Mouse (Mus musculus): ENCODE results near the gene Lrrc18. TPM values are rescaled to one million over a fixed set of nuclear protein-coding genes. Genes with fewer than 3 reads are reported as not detected.

The Lrrc18 gene
- 1 to 10 TPM; 1.0 to 1.7 (median 1.3) TPM for total RNA-seq (2022)

GRCm38 (mm10) chr14:32991082-32991481 lies at the start of gene Lrrc18:
TSS of gene Lrrc18 (plus strand) at chr14:32991382.
- no peak for DNase-seq

DNA sequence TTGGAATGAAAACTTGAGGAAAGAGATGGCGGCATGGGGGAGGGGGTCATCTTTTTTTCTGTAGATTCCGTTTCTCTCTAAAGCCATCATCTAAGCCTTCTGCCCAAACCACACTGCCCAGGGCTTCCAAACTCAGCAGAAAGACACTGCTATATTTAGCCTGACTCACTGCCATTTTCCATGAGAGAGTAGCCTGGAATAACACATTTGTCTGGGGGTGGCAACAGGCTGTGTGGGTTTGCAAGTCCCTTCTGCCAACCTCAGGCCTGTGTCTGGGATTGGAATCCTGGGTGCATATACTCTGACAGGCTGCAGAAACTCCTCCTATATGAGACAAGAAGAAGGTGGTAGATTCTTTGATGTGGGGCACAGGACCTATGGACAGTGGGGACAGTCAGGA lies 43.7 kb upstream of the Lrrc18 start:
- DNase-seq: no peak

- no peak for DNase-seq
Observed at GRCm38 (mm10) chr14:32950312-32951301, 40.6 kb upstream of the Lrrc18 start.

DNA sequence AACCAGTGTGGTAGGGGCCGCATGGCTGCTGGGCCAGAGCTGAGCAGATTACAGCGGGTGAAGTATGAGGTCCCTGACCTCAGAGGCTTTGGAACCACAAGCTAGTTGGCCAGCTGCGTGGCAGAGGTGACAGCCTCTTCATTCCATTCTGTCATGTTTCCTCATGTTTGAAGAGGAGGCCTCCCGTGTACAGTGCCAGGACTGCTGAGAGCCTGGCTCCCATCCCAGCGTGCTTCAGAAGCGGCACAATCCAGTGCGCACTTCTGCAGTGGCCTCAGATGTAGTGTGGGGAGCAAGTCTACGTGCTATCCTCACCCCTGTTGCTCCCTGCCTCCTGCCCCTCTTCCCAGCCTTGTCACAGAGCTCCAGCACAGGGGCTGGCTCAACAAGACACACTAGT lies 34.7 kb upstream of the Lrrc18 start:
- no peak for DNase-seq

DNA sequence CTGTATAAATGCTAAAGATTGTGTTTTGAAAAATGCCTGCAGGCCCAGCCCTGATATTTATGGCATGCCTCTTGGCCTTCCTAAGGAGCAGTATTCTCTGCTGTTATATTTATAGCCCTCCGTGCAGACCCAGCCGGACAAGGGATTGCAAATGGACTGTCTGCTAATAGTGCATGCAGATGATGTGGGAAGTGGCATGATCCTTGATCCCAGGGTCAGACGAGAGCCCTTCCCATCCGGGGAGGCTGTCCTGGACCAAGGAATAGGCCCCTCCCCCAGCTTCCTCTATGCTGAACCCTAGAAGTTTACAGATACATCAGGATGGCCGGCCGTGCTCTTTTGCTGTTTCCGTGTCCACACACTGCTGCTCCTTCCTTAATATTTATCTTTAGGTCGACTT lies 32.5 kb upstream of the Lrrc18 start:
- DNase-seq: no peak

DNA sequence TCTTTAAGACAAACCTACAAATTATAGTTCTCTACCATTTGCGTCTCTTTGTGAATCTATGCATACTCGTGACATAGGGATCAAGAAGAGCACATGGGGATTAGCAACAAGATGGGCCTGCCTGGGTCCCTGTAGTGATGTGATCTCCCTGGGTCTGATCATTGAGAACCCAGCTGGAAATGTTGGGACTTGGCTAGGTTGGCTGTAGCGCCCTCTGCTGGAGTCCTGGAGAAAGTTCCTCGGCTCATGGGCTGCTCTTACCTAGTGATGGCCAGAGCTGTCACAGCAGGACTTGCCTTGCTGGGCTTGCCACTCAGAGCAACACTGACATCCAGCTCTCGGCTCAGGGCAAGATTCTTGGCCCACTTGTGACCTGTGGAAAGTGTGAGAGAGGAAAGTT lies 30.7 kb upstream of the Lrrc18 start:
- peak; percentile 42 for DNase-seq

GRCm38 (mm10) chr14:32964742-32965141 lies 26.4 kb upstream of the Lrrc18 start:
- DNase-seq: no peak

DNA sequence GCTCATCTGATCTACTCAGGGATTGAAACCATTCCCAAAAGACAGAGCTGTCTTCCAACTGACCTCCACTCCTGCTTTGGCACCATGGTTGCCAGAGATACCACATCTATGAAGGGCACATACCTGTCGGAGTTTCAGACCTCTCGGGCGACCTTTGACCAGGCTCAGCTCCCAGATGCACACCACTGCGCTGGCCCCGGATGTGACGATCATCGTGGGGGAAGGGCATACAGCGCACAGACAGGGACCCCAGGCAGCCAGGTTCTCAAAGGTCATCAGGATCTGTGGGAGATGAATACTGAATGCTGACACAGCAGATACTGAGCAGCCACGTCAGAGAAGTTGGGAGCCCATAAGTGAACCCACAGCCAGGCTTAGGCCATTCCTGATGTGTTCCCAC lies 20.5 kb upstream of the Lrrc18 start:
- no peak for DNase-seq

DNA sequence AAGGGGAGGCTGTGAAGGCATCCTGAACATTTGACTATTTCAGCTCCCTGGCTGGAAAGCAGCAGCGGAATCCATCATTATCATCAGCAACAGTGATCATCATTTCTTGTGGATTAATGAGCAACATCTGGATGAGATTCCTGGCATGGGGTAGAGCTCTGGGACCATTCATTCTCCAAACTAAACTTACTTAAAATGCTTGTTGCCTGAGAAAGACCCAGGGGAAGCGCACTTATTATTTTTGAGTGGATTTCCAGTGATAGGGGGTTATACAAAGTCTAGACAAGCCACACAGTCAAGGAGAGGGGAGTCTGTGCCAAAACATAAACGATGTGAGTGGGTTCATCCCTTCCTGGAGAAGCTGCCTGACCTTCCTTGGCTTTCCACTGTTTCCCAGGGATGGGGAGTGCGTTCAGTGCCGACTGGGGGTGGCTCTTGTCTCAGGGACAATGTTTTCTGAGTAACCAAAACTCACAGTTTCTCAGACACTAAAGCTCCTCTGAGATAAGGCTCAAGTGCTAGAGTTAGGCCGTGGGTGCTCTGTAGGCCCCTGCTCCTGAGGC lies 6.9 kb upstream of the Lrrc18 start:
- DNase-seq: no peak

GRCm38 (mm10) chr14:32986659-32987058 lies 4.5 kb upstream of the Lrrc18 start:
- no peak for DNase-seq

GRCm38 (mm10) chr14:32994954-32995636 lies 3.9 kb downstream of the Lrrc18 start:
- DNase-seq: peak; percentile 6

DNA sequence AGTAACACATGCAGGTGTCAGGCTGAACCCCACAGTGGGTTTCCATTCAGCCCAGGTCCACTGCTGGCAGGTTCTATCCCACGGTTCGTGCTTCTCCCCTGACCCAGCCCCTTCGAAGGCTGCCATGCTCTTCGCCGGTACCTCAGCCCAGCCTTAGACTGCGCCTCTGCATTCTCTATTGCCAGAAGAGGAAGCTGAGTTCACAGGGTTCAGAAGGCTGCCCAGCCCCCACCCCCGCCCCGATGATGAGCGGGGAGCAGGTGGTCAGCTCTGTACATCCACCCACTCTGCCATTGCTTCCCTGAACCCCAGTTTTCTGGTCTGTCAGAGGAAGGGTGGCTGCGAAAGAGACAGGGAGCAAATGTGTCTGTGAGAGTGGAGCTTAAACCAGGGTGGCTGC lies 8.3 kb downstream of the Lrrc18 start:
- DNase-seq: no peak

DNA sequence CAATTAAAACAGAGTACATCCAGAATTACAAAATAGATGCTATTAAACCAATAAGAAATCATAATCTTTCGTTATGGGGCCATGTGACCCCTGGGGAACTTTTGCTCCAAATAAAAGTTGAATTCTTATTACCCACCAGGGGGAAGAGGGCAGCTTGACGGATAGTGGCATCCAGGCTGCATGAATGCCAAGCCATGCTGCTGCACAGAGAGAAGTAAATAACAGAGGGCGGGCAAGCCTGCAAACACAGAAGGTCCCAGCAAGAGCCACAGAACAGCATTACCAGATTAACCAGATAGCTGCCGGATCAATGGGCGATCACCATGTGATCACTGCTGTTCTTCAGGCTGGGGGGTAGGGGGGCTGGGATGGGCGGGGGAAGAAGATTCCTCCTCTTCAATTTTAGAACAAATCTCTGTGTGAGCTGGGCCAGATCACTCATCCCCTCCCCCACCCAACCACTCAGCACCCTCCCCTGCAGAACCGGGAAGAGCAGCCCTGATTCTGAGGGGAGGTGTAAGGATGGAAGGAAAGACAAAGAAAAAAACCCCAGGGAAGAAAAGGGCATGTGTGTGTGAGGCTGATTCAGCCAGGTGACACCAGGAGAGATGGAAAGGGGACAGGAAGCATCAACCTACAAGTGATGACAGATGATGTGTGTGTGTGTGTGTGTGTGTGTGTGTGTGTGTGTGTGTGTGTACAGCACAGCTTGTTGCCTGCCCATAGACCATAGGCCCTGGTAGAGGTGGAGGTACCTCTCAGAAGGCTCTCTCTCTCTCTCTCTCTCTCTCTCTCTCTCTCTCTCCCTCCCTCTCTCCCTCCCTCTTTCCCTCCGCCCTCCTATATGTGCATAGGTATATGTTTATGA lies 9.2 kb downstream of the Lrrc18 start:
- DNase-seq: no peak

GRCm38 (mm10) chr14:33005114-33005513 lies 13.9 kb downstream of the Lrrc18 start:
- DNase-seq: no peak

DNA sequence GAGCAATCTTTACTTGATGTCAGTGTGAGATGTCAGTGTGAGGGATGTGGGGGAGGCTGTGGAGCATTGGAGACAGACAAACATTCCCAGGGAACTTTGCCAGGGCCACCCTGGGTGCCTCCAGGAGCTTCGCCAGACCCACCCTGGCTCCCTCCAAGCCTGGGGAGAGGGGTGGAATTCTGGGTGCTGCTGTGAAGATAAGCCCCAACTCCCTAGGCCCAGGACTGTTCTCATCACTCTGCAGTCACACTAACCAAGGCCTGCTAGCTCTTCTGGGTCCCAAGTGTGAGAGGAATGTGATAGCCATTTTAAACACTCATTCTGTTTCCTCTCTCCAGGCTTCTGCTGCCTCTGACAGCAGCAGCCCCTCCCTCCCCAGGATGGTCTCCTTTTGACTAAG lies 16.5 kb downstream of the Lrrc18 start:
- no peak for DNase-seq

DNA sequence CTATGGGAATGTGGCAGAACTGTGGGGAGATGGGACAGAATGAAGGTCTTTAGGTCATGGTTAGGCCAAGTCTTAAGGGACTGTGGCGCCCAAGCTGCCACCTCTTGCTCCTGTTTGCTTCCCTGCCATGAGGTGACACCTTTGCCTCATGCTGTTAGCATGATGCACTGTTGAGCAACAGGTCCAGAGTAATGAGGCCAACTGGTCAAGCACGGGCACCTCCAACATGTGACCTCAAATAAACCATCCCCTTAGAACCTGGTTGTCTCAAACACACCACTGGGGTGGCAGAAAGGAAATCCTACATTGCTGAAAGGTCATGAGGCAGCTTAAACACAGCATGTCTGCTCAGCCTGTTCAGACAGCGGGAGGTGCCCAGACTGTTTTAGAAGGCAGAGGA lies 27.9 kb downstream of the Lrrc18 start:
- DNase-seq: no peak

GRCm38 (mm10) chr14:33019606-33020005 lies 28.4 kb downstream of the Lrrc18 start:
- no peak for DNase-seq

- no peak for DNase-seq
Observed at GRCm38 (mm10) chr14:33030849-33031248, 39.7 kb downstream of the Lrrc18 start.

- DNase-seq: no peak
Observed at GRCm38 (mm10) chr14:33033424-33033823, 42.2 kb downstream of the Lrrc18 start.

GRCm38 (mm10) chr14:33035386-33035785 lies 44.2 kb downstream of the Lrrc18 start:
- DNase-seq: no peak

DNA sequence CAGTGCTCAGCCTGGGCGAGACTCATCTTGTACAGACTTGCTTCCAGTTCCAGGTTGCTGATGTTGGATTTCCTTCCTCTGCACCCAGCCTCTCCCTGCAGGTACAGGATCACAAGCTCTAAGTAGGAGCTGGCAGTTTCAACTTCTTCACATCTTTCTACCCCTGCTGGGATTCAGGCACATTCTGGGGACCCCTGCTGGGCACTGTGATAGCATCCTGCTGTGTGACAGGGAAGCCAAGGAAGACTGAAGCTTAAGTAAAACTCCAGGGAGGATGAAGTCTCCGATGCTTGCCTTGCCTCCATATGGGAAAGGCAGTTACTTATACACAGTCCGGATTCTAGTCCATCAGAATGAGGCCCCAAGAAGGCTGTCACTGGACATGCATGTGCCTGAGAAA lies 45.6 kb downstream of the Lrrc18 start:
- DNase-seq: no peak

- no peak for DNase-seq
Observed at GRCm38 (mm10) chr14:33045217-33045616, 54.0 kb downstream of the Lrrc18 start.
